In genomic region chr10:14996374-14996773, GRCm38 (mm10) we compare ENCODE assay signal across 31 mouse cellular contexts.
"Had no signal": no experiment of that assay in that cellular context is flagged by ENCODE, and none has a peak within 500 bp of the region (broad histone marks: within the 10 kb centered on the region; RNA-seq: fewer than 3 reads in every experiment).

No protein-coding gene starts in this region.

- H3K9me3 ChIP-seq: limb, embryonic 10.5 days; limb, embryonic 12.5 days; limb, embryonic 13.5 days; limb, embryonic 15.5 days; liver, embryonic 12.5 days; liver, embryonic 13.5 days; liver, embryonic 15.5 days; lung, embryonic 15.5 days; midbrain, embryonic 10.5 days; midbrain, embryonic 12.5 days; midbrain, embryonic 13.5 days; midbrain, embryonic 15.5 days had no signal

- H3K4me2 ChIP-seq: limb, embryonic 12.5 days; limb, embryonic 13.5 days; limb, embryonic 15.5 days; liver, embryonic 11.5 days; liver, embryonic 12.5 days; liver, embryonic 13.5 days; liver, embryonic 15.5 days; lung, embryonic 14.5 days; lung, embryonic 15.5 days; midbrain, embryonic 11.5 days; midbrain, embryonic 12.5 days; midbrain, embryonic 13.5 days; midbrain, embryonic 15.5 days had no signal

- H3K27me3 ChIP-seq: limb, embryonic 12.5 days; limb, embryonic 13.5 days; limb, embryonic 15.5 days; liver, embryonic 12.5 days; liver, embryonic 13.5 days; liver, embryonic 15.5 days; lung, embryonic 15.5 days; megakaryocyte, embryonic 14.5 days; midbrain, embryonic 12.5 days; midbrain, embryonic 13.5 days; midbrain, embryonic 15.5 days had no signal

- H3K4me1 ChIP-seq: limb, embryonic 10.5 days; limb, embryonic 12.5 days; limb, embryonic 13.5 days; limb, embryonic 15.5 days; liver, embryonic 12.5 days; liver, embryonic 13.5 days; liver, embryonic 15.5 days; lung, embryonic 15.5 days; megakaryocyte, embryonic 14.5 days; midbrain, embryonic 10.5 days; midbrain, embryonic 12.5 days; midbrain, embryonic 13.5 days; midbrain, embryonic 15.5 days had no signal

- H3K9ac ChIP-seq: limb, embryonic 12.5 days; limb, embryonic 13.5 days; limb, embryonic 15.5 days; liver, embryonic 12.5 days; liver, embryonic 13.5 days; liver, embryonic 14.5 days; liver, embryonic 15.5 days; liver, postnatal 0 days; lung, embryonic 14.5 days; lung, embryonic 15.5 days; midbrain, embryonic 12.5 days; midbrain, embryonic 13.5 days; midbrain, embryonic 15.5 days had no signal

- DNase-seq: left cerebral cortex, postnatal 4 days; liver; liver, embryonic 13.5 days; liver, postnatal 0 days; lung, adult 18-20 months; lung, adult 2 months; lung, embryonic 14.5 days; lung, postnatal 10 days; lung, postnatal 14 days; lung, postnatal 36 days; lung, postnatal 4 days; midbrain, embryonic 14.5 days had no signal

- ATAC-seq: liver, embryonic 12.5 days; liver, postnatal 0 days; lung, postnatal 0 days; midbrain, embryonic 13.5 days; midbrain, embryonic 15.5 days; midbrain, embryonic 16.5 days had no signal

- H3K27ac ChIP-seq: limb, embryonic 10.5 days; limb, embryonic 12.5 days; limb, embryonic 13.5 days; limb, embryonic 15.5 days; liver, embryonic 12.5 days; liver, embryonic 13.5 days; liver, embryonic 14.5 days; liver, embryonic 15.5 days; lung, embryonic 15.5 days; macrophage; midbrain, embryonic 10.5 days; midbrain, embryonic 12.5 days; midbrain, embryonic 13.5 days; midbrain, embryonic 15.5 days had no signal

- H3K4me3 ChIP-seq: limb, embryonic 10.5 days; limb, embryonic 12.5 days; limb, embryonic 13.5 days; limb, embryonic 15.5 days; liver, embryonic 12.5 days; liver, embryonic 13.5 days; liver, embryonic 15.5 days; lung, embryonic 15.5 days; megakaryocyte, embryonic 14.5 days; midbrain, embryonic 10.5 days; midbrain, embryonic 12.5 days; midbrain, embryonic 13.5 days; midbrain, embryonic 15.5 days; myocyte had no signal

- H3K36me3 ChIP-seq: limb, embryonic 10.5 days; limb, embryonic 12.5 days; limb, embryonic 13.5 days; limb, embryonic 15.5 days; liver, embryonic 12.5 days; liver, embryonic 13.5 days; liver, embryonic 15.5 days; lung, embryonic 15.5 days; midbrain, embryonic 10.5 days; midbrain, embryonic 12.5 days; midbrain, embryonic 13.5 days; midbrain, embryonic 15.5 days had no signal
